Mouse (Mus musculus): Measurements from ENCODE around the gene Lmbr1. TPM values are rescaled to one million over a fixed set of nuclear protein-coding genes. Genes with fewer than 3 reads are reported as not detected.
"Not testable (repeated sequence)": the region's sequence is repeated elsewhere in the genome, so short reads cannot be mapped to it uniquely, and the experiment has no call there.

The Lmbr1 gene
- 13.1 and 14.8 TPM in 2 replicates for polyA plus RNA-seq (2014; fragmentation: Nextera tagmentation; extraction: Ambion mirVana)

DNA sequence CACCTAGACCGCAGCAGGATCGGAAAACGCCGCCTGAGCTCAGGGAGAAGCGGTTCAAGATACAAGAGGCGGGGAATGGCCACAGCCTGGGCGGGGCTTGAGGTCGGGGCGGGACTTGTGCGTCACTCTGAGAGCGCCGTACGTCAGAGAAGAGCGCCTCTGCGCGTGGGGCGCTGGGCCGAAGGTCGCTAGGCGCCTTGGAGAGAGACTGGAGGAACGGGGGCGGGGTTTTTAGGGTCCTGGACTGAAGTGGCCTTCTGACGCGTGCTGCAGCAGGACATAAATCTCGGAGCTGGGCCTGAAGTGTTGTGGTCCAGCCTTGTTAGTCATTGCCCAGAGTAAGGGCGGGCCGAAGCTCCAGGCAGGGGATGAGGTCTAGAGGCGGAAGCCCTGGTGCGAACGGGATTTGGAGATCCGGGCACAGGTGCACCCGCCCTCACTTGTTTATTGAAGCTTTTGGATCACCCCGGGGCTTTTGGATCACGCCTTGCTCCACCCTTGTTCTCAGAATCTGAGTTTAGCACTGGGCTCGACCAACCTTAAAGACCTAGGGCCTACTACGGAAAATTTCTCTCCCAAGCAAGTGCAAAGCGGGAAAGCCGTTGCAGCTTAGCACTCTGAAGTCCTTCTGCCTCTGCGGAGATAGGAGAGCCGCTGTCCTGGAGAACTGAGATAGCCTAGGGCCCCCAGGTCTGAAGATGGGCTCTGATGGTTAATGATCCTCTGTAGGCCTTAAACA lies at the start of gene Lmbr1:
Gene Lmbr1 (minus strand): TSS at position 93 of the 739 bp plus-strand sequence.
- Histone ChIP-seq H3K27me3 (ENCODE audit: control insufficient read depth, insufficient read depth, low read length) (no peaks in the 10 kb centered on the region), H3K4me1 (ENCODE audit: control insufficient read depth, insufficient read depth, low read length) (no peaks in the 10 kb centered on the region), H3K9ac (ENCODE audit: low read length) (peak within 1 kb of the TSS; percentile 82), H3K27ac (ENCODE audit: low read depth, low read length) (peak within 1 kb of the TSS; percentile 44; the same call in 1 of the 2 replicates), H3K4me3 (ENCODE audit: low read depth, low read length) (peak within 1 kb of the TSS; percentile 79), H3K9me3 (ENCODE audit: control insufficient read depth, low read length) (no peaks in the 10 kb centered on the region), H3K36me3 (ENCODE audit: control insufficient read depth, insufficient read depth, low read length) (no peaks in the 10 kb centered on the region), H3K4me2 (ENCODE audit: low read depth) (peak within 1 kb of the TSS; percentile 90)
- peak; percentile 97 for DNase-seq (ENCODE audit: low spot score)
- WGBS = under 1% methylated on average over 40 of the region's 40 CpGs
- ATAC-seq (ENCODE audit: insufficient read depth, low FRiP score, low TSS enrichment) = peak; percentile 98

DNA sequence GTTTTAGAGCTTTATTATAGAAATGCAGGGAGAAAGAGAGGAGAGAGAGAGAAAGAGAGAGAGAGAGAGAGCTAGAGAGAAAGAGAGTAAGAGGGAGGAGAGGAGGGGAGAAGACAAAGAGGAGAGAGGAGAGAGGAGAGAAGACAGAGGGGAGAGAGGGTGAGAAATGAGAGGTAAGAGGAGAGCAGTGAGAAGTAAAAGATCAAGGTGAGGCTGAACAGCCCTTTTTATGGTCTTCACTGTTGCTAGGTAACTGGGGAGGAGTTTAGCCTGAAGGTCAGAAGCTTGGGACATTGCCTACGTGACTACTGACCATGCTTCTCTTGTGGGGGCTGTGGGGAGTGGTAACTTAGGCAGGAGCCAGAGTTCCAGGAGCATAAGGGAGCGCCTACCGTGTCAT lies 45.1 kb upstream of the Lmbr1 start:
- not testable (repeated sequence) for H3K4me2 ChIP-seq (ENCODE audit: low read depth); H3K4me3 ChIP-seq (ENCODE audit: low read depth, low read length); DNase-seq (ENCODE audit: low spot score); H3K27ac ChIP-seq (ENCODE audit: low read depth, low read length); H3K4me1 ChIP-seq (ENCODE audit: control insufficient read depth, insufficient read depth, low read length); H3K9me3 ChIP-seq (ENCODE audit: control insufficient read depth, low read length); H3K27me3 ChIP-seq (ENCODE audit: control insufficient read depth, insufficient read depth, low read length); ATAC-seq (ENCODE audit: insufficient read depth, low FRiP score, low TSS enrichment); H3K9ac ChIP-seq (ENCODE audit: low read length); H3K36me3 ChIP-seq (ENCODE audit: control insufficient read depth, insufficient read depth, low read length)
- 78% methylated on average over 3 of the region's 3 CpGs for WGBS

DNA sequence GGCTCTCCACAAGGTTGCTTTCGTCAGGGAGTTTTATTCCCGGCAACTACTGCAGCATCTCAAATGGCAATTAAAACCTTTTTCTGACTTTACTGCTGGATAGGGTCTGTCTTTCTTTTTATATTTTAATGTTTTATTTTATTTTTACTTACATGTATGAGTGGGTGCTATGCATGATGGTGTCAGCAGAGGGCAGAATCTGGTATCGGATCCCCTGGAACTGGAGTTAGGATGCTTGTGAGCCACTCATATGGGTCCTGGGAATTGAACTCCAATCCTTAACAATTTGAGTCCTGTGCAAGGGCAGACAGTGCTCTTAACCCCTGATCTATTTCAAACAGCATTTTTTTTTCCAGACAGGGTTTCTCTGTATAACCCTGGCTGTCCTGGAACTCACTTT lies 34.9 kb upstream of the Lmbr1 start:
- DNase-seq (ENCODE audit: low spot score) = peak; percentile 11
- 85% methylated on average over 3 of the region's 3 CpGs for WGBS
- no peaks in the 10 kb centered on the region for H3K27me3 ChIP-seq (ENCODE audit: control insufficient read depth, insufficient read depth, low read length)

DNA sequence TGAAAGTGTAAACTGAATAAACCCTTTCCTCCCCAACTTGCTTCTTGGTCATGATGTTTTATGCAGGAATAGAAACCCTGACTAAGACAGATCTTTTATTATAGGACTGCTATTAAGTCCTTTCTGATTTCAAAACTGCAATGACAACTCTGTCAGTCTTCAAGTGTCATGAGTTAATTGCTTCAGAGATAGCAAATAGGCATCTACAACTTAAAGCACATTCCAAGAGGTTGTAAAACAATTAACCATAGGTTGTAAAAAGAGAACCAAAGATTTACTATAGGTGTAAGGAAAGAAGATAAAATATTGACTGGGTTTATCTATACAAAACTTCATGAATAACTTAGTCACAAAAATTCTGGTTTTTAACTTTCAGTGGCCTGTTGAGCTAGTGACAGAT lies 32.7 kb upstream of the Lmbr1 start:
- H3K27ac ChIP-seq (ENCODE audit: low read depth, low read length) = no peak overlapping the region
- H3K4me3 ChIP-seq (ENCODE audit: low read depth, low read length) = no peak overlapping the region
- no peak for DNase-seq (ENCODE audit: low spot score)
- H3K4me1 ChIP-seq (ENCODE audit: control insufficient read depth, insufficient read depth, low read length) = no peaks in the 10 kb centered on the region
- no peak for ATAC-seq (ENCODE audit: insufficient read depth, low FRiP score, low TSS enrichment)
- H3K36me3 ChIP-seq (ENCODE audit: control insufficient read depth, insufficient read depth, low read length) = no peaks in the 10 kb centered on the region
- no peak overlapping the region for H3K4me2 ChIP-seq (ENCODE audit: low read depth)
- no peaks in the 10 kb centered on the region for H3K9me3 ChIP-seq (ENCODE audit: control insufficient read depth, low read length)
- H3K9ac ChIP-seq (ENCODE audit: low read length) = no peak overlapping the region
- no peaks in the 10 kb centered on the region for H3K27me3 ChIP-seq (ENCODE audit: control insufficient read depth, insufficient read depth, low read length)

More for the DNA sequence above, 34.9 kb upstream of the Lmbr1 start:
- Histone ChIP-seq H3K4me3 (ENCODE audit: low read depth, low read length) (no peak overlapping the region), H3K27ac (ENCODE audit: low read depth, low read length) (no peak overlapping the region), H3K9ac (ENCODE audit: low read length) (no peak overlapping the region), H3K4me1 (ENCODE audit: control insufficient read depth, insufficient read depth, low read length) (no peaks in the 10 kb centered on the region), H3K9me3 (ENCODE audit: control insufficient read depth, low read length) (no peaks in the 10 kb centered on the region), H3K36me3 (ENCODE audit: control insufficient read depth, insufficient read depth, low read length) (no peaks in the 10 kb centered on the region), H3K4me2 (ENCODE audit: low read depth) (no peak overlapping the region)
- ATAC-seq (ENCODE audit: insufficient read depth, low FRiP score, low TSS enrichment) = no peak

DNA sequence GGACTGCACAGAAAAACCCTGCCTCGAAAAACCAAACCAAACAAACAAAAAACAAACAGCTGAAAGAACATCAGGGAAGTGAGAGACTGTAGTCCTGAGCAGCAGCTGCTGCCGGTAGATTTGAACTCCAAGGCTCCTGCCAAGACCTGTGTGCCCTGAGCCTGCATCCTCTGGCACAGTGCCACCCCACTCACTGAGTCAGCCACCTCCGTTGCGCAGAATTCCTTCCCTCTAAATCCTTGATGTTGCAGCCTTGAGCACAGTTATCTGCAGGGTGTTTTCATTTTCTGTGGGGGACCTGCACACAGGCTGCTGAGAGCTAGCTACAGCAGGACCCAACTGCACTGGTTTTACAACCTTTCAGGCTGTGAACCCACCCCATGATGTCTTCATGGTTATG lies 20.2 kb upstream of the Lmbr1 start:
- H3K27me3 ChIP-seq (ENCODE audit: control insufficient read depth, insufficient read depth, low read length) = no peaks in the 10 kb centered on the region
- no peaks in the 10 kb centered on the region for H3K36me3 ChIP-seq (ENCODE audit: control insufficient read depth, insufficient read depth, low read length)
- no peak overlapping the region for H3K9ac ChIP-seq (ENCODE audit: low read length)
- H3K9me3 ChIP-seq (ENCODE audit: control insufficient read depth, low read length) = no peaks in the 10 kb centered on the region
- WGBS = 79% methylated on average over 4 of the region's 4 CpGs
- H3K4me2 ChIP-seq (ENCODE audit: low read depth) = no peak overlapping the region
- ATAC-seq (ENCODE audit: insufficient read depth, low FRiP score, low TSS enrichment) = no peak
- DNase-seq (ENCODE audit: low spot score) = no peak
- H3K4me3 ChIP-seq (ENCODE audit: low read depth, low read length) = no peak overlapping the region
- H3K4me1 ChIP-seq (ENCODE audit: control insufficient read depth, insufficient read depth, low read length) = no peaks in the 10 kb centered on the region
- H3K27ac ChIP-seq (ENCODE audit: low read depth, low read length) = no peak overlapping the region

DNA sequence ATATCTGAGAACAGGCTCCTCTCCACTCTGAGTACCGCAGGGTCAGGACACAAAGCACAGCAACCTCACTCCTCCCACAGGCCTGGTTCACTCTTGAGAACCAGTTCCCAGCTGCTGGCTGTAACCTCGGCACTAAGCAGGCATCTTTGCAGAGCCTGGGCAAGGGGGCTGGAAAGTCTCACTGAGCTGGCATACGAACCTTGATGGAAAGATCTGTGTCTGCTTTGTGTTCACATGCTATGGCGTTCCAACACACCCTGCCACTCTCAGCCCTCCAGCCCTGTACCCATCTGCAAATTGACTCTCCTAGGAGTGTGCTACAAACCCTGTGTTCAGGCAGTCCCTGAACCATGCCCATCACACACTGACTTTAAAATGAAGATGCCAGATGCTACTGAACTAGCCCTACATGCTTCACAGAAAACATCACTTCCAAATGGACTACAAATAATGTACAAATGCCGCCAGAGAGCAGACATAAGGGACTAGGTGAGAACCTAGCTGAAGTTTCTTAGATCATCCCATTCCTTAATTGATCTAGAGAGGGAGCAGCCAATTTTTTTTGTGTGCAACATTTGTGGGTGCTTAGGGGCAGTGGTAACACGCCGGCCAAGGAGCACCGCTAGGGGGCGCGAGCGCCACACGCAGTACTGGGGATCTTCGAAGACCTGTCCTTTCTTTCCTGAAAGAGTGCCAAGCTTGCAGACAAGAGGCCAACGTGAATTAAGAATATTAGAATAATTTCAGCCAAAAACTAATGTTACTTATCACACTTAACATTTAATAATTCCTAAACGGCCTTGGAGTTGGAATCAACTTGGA lies 11.0 kb upstream of the Lmbr1 start:
- 26% methylated on average over 15 of the region's 15 CpGs for WGBS

DNA sequence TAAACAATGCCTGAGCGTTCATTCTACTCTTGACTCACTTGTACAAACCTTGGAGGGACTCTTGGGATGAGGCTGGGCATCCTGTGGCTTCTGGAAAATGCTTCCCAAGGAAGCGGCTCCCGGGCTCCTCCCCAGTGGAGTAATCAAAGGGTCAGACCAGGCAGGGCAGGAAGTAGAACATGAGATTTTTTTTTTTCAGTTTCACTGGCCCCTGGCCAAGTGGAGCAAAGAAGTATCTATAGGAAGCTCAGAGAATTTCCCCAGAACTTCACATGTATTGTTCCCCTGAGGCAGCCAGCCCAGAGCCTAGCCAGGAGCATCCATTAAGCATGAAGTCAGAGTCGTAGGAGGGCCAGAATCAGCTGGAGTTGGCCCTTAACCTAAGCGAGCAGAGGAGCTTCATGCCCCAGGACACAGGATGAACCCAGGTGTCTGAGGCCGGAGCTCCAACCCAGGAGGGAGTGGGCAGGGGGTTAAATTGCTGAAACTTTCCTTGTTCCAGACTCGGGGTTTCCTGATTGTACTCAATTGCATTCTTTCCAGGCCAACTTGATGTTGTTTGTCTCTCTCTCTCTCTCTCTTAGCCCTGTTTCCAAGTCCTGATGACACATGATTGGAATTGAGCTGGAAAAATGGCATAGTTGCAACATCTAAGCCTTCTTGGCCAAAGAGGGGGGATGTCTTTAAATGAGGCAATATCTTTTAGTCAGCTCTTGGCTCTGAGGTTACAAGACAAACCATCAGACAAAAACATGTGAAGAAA lies 10.2 kb upstream of the Lmbr1 start:
- Histone ChIP-seq H3K36me3 (ENCODE audit: control insufficient read depth, insufficient read depth, low read length) (no peaks in the 10 kb centered on the region), H3K9ac (ENCODE audit: low read length) (no peak overlapping the region), H3K27me3 (ENCODE audit: control insufficient read depth, insufficient read depth, low read length) (no peaks in the 10 kb centered on the region), H3K4me1 (ENCODE audit: control insufficient read depth, insufficient read depth, low read length) (no peaks in the 10 kb centered on the region), H3K27ac (ENCODE audit: low read depth, low read length) (no peak overlapping the region), H3K9me3 (ENCODE audit: control insufficient read depth, low read length) (no peaks in the 10 kb centered on the region), H3K4me3 (ENCODE audit: low read depth, low read length) (no peak overlapping the region), H3K4me2 (ENCODE audit: low read depth) (no peak overlapping the region)
- DNase-seq (ENCODE audit: low spot score) (peak; percentile 15), ATAC-seq (ENCODE audit: insufficient read depth, low FRiP score, low TSS enrichment) (no peak)
- 51% methylated on average over 7 of the region's 7 CpGs for WGBS

More for the DNA sequence above, 11.0 kb upstream of the Lmbr1 start:
- Histone ChIP-seq H3K36me3 (ENCODE audit: control insufficient read depth, insufficient read depth, low read length) (no peaks in the 10 kb centered on the region), H3K27me3 (ENCODE audit: control insufficient read depth, insufficient read depth, low read length) (no peaks in the 10 kb centered on the region), H3K4me2 (ENCODE audit: low read depth) (no peak overlapping the region), H3K9ac (ENCODE audit: low read length) (no peak overlapping the region), H3K27ac (ENCODE audit: low read depth, low read length) (no peak overlapping the region), H3K9me3 (ENCODE audit: control insufficient read depth, low read length) (no peaks in the 10 kb centered on the region), H3K4me3 (ENCODE audit: low read depth, low read length) (no peak overlapping the region), H3K4me1 (ENCODE audit: control insufficient read depth, insufficient read depth, low read length) (no peaks in the 10 kb centered on the region)
- ATAC-seq (ENCODE audit: insufficient read depth, low FRiP score, low TSS enrichment) = no peak
- peak; percentile 83 for DNase-seq (ENCODE audit: low spot score)

DNA sequence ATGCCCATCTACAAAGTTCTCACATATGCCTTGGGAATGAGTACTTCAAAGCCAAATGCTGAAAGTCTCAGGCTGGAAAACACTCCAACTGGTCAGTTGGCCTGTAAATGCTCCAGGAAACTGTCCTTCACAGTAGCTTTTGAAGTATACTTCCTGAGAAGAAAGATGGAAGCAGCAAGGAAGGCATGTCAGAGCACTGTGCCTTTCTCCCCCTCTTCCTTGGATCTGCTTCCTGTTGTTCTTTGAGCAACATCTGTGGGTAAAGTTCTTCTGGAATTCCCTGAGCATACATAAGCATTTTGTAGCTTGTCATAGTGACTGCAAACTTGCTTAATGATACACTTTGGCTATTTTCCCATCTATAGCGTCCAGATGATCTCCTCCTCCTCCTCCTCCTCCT lies 9.4 kb upstream of the Lmbr1 start:
- no peak for DNase-seq (ENCODE audit: low spot score)
- 81% methylated on average over 1 of the region's 1 CpGs for WGBS
- no peak overlapping the region for H3K27ac ChIP-seq (ENCODE audit: low read depth, low read length)
- no peak overlapping the region for H3K4me3 ChIP-seq (ENCODE audit: low read depth, low read length)
- H3K27me3 ChIP-seq (ENCODE audit: control insufficient read depth, insufficient read depth, low read length) = no peaks in the 10 kb centered on the region
- no peaks in the 10 kb centered on the region for H3K9me3 ChIP-seq (ENCODE audit: control insufficient read depth, low read length)
- ATAC-seq (ENCODE audit: insufficient read depth, low FRiP score, low TSS enrichment) = no peak
- no peak overlapping the region for H3K4me2 ChIP-seq (ENCODE audit: low read depth)
- H3K9ac ChIP-seq (ENCODE audit: low read length) = no peak overlapping the region
- H3K4me1 ChIP-seq (ENCODE audit: control insufficient read depth, insufficient read depth, low read length) = no peaks in the 10 kb centered on the region
- H3K36me3 ChIP-seq (ENCODE audit: control insufficient read depth, insufficient read depth, low read length) = no peaks in the 10 kb centered on the region
